Mouse (Mus musculus) spleen, embryonic (tissue): ENCODE results near the gene Eva1c.

Source experiments
- CTCF ChIA-PET: fragments of 350-600 bp; sonication (Branson Sonifier 250); formaldehyde crosslinking; loops from one replicate; lab custom pipeline; 2022; lab: Charles Lee

Gene Eva1c

GRCm38 (mm10) chr16:90911766-90912165 lies 85.2 kb downstream of the Eva1c start:
- CTCF ChIA-PET = no interaction called here

GRCm38 (mm10) chr16:90916040-90916481 lies 89.5 kb downstream of the Eva1c start:
- CTCF ChIA-PET = interaction anchor here (0.6 kb wide), 1 partner anchor 48 kb away, joined by 3 read pairs; no protein-coding TSS in a partner anchor

- CTCF ChIA-PET = no interaction called here
These were observed 90.6 kb downstream of the Eva1c start for GRCm38 (mm10) chr16:90917156-90917555.

- CTCF ChIA-PET = no interaction called here
These were observed 95.1 kb downstream of the Eva1c start for GRCm38 (mm10) chr16:90921471-90922159.

GRCm38 (mm10) chr16:90924606-90925370 lies 98.3 kb downstream of the Eva1c start:
- CTCF ChIA-PET = no interaction called here

GRCm38 (mm10) chr16:90925461-90925860 lies 98.9 kb downstream of the Eva1c start:
- CTCF ChIA-PET = no interaction called here

GRCm38 (mm10) chr16:90927446-90927845 lies 100.9 kb downstream of the Eva1c start:
- CTCF ChIA-PET = no interaction called here

GRCm38 (mm10) chr16:90933534-90934176 lies 107.1 kb downstream of the Eva1c start:
- CTCF ChIA-PET = no interaction called here

GRCm38 (mm10) chr16:90934193-90934686 lies 107.7 kb downstream of the Eva1c start:
- CTCF ChIA-PET = no interaction called here

- CTCF ChIA-PET = no interaction called here
These were observed 108.3 kb downstream of the Eva1c start, which contains the start of gene Cfap298 for GRCm38 (mm10) chr16:90934687-90935328. Gene Cfap298 (minus strand): TSS chr16:90935114.

GRCm38 (mm10) chr16:90941246-90941645 lies 114.7 kb downstream of the Eva1c start:
- CTCF ChIA-PET = no interaction called here

- CTCF ChIA-PET = no interaction called here
These were observed 120.5 kb downstream of the Eva1c start for GRCm38 (mm10) chr16:90946977-90947376.

GRCm38 (mm10) chr16:90950354-90950963 lies 123.9 kb downstream of the Eva1c start:
- CTCF ChIA-PET = no interaction called here

GRCm38 (mm10) chr16:90953147-90953546 lies 126.6 kb downstream of the Eva1c start:
- CTCF ChIA-PET = no interaction called here

- CTCF ChIA-PET = no interaction called here
These were observed 127.3 kb downstream of the Eva1c start for GRCm38 (mm10) chr16:90953770-90954169.
